Mouse (Mus musculus) bone marrow, adult 2 months (tissue): ENCODE results near the gene Hk1.

Source experiments
- CTCF ChIP-seq: fragments of 200-500 bp; IDR thresholded peaks from 2 replicates; pipeline ENCODE4 v1.5.1; 2011; ENCODE audit warnings: low read length, control low read depth; ENCODE audit not compliant: control insufficient read depth, insufficient read depth
- POLR2A ChIP-seq: fragments of 200-500 bp; IDR thresholded peaks from 2 replicates; pipeline ENCODE4 v1.6.1; 2011; ENCODE audit warnings: low read depth, mild to moderate bottlenecking, control low read depth, low read length, borderline replicate concordance; ENCODE audit not compliant: control insufficient read depth

DNA sequence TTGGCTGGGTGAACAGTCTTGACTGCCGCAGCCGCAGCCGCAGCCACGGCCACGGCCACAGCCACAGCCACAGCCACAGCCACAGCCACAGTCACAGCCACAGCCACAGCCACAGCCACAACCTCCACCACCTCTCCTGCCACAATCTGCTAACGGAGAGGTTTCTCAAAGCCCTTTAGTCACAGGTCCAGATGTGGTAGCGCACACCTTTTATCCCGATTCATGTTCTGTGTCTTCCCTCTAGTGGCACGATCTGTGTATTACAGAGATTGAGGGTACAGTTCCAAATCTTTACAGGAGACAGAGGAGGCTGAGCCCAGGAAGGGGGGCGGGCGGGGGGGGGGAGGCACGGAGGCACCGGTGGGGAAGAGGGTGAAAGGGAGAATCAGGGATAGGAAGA is 136.8 kb downstream of the Hk1 start:
- 0 out of 2 replicates have a peak, but pooled peaks have one; percentile 27 for TF ChIP-seq CTCF
- no peak for TF ChIP-seq POLR2A
